Mouse (Mus musculus): Measurements from ENCODE around the gene Gstm1.
"Not testable (repeated sequence)": the region's sequence is repeated elsewhere in the genome, so short reads cannot be mapped to it uniquely, and the experiment has no call there.

Gene Gstm1

DNA sequence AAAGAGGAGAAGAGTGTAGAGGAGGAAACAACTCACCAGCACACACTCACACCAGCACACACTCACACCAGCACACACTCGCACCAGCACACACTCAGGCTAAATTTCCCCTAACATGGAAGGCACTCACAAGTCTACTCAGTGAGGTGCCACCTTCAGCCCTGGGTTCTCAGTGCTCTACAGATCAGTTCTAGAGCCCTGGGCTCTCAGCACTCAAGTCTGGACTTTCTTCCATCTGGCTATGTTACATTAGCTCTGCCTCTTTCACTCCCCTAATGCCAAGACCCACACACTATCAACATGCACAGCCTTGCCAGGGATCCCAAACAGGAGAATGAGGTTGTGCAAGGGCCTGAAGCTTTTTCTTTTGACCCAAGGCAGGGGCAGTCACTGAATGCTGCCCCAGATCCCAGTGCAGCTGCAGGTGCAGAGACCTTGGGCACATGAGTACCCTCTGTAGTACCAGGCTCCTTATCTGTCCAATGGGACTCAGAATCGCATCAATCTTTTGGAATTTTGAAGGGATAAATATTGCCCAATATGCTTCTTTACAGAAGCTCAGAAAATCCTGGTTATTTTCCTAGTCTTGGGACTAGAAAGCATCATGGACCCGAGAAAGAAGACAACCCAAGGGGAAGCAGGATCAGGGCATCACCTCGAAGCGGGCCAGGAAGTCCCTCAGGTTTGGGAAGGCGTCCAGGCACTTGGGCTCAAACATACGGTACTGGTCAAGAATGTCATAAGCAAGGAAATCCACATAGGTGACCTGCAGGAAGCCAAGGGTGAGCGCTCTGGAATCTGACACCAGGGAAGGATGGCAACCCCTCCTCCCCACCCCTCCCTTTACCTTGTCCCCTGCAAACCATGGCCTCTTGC, 3.4 kb downstream of the Gstm1 start:
- DNase-seq, result no peak

DNA sequence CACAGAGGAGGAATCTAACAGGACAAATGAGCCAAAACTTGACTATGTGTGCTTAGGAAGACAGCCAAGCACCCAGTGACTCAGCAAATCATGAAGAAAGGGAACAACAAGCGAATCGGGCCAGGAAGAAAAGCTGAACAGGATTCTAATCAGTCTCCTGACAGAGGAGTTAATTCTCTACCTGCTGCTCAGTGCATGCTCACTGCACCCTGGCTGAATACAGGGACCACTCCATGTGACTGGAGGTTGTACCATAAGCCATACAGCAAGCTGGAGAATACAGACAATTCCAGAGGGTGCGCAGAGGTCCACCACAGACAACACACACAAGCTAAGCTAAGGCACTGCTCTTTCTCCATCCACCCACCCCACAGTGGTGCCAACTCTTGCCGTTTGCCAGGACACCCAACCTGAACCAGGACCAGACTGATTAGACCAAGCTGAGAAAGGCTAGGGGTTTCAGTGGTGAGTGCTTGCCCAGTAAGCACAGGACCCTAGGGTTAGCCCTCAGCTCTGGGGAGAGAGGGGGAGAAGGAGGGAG, 4.4 kb downstream of the Gstm1 start:
- no peak for DNase-seq

DNA sequence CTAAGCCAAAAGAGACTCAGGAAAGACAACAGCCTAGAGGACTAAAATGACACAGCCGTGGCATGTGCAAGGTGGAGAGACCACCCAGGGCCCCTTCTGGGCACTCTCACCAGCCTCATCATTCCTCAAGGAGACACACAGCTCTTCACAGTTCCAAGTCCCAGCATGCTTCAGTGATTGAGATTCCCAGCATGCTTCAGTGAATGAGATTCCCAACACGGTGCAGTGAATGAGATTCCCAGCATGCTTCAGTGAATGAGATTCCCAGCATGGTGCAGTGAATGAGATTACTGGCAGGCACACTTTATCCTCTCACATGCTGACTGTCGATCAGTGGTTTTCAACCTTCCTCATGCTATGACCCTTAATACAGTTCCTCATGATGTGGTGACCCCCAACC, 6.2 kb downstream of the Gstm1 start:
- peak; percentile 16 for DNase-seq

DNA sequence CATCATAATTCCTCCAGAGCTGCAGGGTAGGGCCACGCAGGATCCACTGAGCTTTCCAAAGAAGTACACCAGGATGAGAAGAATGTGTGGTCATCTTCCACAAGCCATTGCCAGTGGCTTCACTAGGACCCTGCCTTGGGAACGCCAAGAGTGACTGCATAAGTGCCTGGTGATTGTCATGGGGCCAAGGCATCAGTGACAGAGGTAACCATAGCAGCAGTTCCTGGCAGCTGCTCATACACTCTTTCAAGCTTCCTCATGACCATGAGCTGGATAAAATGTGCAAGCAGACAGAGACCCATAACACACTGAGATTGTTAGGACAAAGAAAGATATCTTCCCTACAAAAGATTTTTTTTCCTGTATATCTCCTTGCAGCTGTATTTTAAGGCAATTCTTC, 7.5 kb downstream of the Gstm1 start:
- no peak for DNase-seq

DNA sequence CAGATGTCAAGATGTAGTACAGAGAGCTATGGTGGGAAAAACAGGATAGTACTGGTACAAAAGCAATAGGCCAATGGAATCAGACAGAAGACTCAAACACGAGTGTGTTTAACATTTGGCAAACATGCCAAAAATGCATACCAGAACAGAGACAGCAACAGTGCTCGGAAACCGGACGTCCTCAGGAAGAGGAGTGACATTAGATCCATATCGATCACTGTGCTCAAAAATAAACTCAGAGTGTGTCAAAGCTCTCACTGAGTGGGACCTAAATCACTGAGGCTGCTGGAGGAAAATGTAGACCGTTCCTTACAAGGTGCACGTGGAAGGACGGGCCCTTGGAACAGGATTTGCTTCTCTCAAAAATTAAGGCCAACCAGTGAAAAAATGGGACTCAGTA, 15.8 kb downstream of the Gstm1 start:
- no peak for DNase-seq

DNA sequence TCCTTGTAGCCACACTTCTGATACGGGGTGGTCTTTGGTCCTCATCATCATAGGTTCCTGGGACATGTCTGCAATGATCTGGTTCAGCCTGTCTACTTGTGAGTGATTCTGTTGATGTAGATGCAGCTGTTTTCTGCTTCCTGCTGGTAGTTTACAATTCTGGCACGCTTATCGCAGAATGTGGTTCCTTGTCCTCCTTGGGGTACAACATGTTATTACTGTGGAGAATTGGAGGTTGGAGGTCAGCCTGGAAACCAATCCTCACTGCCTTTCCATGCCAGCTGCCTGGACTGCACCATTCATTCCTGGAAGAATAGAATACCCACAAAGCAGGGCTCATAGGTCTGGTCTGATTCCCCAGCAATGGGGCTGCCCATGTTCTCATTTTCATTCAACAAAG, 18.3 kb downstream of the Gstm1 start:
- no peak for DNase-seq

DNA sequence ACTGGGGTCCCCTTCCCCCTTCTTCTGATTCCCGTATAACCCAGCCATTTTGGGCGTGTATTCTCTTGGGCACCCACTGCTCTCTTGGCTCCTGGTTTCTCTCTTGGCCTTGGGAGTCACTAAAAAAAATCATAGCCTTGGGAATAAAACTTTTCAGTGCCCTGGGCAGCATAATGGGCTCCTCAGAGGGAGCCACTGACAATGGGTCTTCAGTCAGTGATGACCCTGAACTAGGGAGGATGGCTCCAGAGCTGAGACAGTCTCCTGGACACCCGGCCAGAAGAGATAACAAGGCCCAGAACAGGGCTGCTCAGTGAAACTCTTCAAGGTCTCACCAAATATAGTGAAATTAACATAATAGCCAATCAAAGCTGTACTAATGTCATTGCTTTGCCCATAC, 19.2 kb downstream of the Gstm1 start:
- DNase-seq, result no peak

DNA sequence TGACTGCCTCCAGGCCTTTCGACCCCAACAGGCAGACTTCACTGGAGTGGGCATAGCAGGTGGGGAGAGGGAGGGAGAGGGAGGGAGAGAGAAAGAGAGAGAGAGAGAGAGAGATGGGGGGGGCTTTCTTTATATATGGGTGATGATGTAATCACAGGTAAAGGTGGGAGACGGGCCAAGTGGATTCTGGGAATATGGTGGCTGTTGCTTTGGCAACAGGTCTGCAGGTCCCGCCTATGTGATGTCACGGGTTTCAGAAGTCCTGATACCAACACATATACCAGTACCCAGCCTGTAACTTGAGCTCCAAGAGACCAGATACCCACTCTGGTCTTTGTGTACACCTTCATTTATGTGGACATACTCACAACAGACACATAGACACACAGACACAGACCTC, 21.2 kb downstream of the Gstm1 start:
- DNase-seq, result no peak

DNA sequence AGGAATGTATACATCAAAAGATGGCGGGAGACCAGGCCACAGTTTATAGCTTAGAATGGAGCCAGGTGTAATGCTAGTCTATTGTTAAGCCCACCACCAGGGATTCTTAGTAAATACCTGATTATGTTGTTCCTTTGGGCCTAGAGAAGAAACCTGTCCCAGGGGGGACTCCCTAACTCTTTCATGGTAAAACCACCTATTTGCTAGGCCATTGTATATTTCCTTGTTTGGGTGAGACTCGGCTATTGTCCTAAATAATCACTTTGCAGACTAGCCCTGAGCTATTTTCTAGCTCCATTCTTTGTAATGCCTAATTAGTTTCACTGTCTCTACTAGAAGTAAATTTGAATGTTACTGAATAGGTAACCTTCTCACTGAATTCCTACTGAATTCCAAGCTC, 21.8 kb downstream of the Gstm1 start:
- not testable (repeated sequence) for DNase-seq

DNA sequence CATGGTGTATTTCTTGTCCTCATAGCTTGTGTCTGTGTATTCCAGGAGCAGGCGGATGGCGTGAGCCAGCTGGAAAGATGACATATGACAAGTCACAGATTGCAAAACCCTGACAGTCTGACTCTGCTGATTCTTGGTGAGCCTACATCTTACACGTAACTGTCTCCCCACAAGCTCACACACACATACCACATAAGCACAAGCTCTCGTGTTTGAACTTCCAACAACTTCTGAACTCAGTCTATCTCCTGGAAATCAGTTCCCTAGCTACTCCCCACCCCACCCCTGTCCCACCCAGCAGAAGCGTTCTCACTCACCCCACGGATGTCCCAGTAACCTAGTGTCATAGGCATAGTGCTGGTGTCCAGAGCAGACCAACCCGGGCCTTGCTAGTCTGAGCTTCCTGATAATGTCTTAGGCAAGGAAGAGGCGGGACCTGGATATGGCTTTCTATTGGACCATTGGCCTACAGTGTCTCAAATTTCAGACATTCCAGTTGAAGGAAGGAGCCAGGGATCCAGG, 31.7 kb downstream of the Gstm1 start, which contains the start of gene Gstm2:
Gstm2 (minus strand) TSS at position 413 of the 522 bp plus-strand sequence.
- DNase-seq, result peak; percentile 65

DNA sequence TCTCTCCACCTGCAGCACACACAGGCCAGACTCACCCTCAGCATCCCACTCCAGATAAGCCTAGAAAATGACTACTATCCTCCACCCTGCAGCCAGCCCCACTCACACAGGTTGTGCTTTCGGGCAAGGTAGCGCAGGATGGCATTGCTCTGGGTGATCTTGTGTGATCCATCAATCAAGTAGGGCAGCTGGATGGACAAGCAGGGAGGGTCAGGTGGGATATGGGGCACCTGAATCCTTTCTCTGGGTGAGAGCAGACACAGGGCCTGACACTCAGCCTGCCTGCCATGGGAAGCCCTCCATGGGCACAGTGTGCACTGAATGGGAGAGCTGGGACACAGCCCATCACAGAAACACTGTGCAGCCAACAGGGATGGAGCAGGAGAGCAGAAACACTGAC, 32.6 kb downstream of the Gstm1 start:
- not testable (repeated sequence) for DNase-seq

DNA sequence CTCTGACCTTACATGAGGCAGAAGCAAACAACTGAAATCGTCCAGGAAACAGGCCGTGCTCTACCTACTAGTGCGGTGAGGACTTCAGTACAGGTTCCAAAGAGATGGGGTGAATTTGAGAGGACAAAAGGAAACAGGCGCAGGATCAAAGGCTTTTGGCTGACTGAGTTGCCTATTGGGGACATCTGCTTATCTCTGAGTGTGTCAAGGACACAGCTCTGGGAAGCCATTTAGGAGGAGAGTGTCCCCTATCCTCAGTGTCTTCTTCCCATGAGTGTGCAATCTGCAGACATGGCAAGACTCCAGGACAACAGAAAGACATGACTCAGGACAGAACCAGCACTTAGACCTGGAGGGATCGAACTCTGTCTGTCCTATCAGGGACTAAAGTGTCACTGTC, 33.3 kb downstream of the Gstm1 start:
- DNase-seq, result no peak

DNA sequence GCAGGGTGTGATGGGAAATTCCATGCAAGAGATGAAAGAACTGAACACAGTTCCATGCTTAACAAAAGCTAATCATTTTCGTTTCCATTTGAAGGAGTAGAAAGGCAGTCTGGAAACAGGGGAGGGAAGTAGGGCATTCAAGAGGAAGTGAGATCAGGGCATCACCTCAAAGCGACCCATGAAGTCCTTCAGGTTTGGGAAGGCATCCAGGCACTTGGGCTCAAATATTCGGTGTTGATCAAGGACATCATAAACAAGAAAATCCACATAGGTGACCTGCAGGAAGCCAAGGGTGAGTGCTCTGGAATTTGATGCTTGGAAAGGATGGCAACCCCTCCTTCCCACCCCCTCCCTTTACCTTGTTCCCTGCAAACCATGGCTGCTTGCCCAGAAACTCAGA, 34.0 kb downstream of the Gstm1 start:
- DNase-seq, result no peak

DNA sequence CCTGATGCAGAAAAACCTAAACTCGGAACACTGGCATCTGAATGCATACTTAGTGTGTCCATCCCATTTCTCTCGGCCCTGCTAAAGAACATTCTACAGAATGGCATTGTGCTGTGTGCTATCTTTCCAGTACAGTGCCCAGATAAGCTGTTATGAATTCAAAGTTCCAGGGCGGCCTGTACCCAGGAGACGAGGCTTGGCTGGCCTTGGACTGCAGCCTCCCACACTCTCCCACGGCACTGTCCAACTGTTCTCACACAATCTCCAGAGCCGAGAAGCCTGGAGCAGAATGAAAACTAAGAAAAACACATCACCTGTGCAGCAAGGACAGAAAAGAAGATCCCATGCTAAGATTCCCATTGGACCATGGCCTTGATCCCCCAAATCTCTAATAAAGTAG, 35.0 kb downstream of the Gstm1 start:
- no peak for DNase-seq

DNA sequence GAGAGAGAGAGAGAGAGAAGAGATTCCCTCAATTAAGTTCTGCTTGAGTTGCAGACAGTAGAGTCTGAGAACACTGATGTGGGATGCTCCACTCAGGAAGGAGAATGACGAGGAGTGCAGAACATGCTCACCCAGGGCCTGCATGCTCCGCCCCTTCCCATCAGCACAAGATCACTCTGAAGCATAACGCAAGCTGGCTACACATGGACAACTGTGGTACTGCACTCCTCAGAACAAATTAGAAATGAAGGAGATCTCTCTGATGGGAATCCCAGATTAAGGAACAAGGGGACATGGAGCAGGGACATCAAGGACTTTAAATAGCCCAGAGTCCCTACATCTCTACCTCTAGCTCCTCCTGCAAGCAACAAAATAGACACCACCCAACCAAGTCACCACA, 36.5 kb downstream of the Gstm1 start:
- no peak for DNase-seq

DNA sequence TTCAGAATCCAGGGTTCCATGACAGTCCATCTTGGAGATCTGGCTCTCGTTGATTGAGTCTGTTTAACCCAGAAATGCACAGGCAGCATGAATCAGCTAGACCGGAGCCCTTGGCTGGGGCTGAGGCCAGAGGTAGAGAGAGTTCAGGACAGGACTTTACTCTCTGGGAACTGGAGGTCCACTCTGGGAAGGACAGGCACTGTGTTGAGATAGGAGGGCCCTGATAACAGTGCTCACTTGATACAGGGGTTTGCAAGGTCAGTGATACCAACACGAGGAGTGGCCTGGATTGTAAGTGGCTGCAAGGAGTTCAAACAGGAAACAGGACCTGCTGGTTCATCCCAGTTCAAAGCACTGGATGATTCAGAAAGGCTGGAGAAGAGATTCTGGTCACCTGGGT, 40.1 kb downstream of the Gstm1 start:
- no peak for DNase-seq

DNA sequence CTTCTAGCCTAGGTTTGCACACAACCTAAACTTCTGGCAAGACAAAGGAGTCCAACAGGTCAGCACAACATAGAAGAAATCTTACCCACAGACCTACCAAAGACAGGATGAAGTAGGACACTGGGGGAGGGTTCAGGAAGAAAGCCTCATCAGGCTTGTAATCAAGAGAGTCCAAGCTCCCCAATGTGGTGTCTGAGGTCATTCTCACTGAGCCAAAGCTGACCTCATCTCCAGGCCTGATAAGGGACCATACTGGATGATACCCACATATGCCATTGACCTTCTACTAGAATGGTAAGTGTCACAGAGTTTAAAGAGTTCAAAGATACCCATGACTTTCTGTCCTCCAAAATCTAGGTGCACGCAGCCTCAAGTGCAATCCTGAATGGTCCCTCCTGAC, 43.5 kb downstream of the Gstm1 start:
- DNase-seq, result no peak

DNA sequence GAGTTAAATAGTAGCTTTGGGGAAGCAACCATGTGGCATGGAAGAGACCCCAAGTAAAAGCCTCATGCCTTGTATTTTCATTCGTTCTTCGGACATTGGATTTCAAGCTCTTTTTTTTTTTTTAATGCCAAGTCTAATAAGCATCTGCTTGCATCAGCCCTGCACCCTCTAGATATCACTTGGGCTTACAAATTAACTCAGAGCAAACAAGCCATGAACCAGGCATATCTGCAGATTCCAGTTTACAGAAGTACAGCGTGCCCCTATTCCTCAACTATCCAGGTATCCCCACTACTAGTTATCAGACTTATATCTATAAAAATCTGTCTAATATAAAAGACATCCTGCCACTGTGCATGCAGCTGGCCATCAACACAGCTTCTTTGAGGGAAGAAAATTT, 45.7 kb downstream of the Gstm1 start:
- DNase-seq, result no peak

DNA sequence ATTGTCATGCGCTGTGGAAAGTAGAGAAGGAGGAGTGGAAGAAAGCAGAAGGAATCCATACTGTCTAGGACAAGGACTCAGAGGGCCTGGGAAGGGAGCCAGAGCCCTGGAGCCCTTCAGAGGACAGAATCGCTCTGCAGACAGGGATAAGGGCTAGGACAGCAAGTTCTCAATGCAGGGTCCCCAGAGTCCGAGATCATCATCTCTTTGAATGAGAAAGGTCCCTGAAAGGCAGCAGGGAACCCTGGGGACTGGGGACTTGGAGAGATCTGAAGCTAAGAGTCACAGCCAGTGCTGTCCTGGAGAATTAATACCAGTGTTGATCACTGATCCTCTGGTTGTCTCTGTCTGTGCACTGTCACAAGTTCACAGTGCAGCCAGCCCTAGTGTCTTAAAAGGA, 46.7 kb downstream of the Gstm1 start:
- DNase-seq, result not testable (repeated sequence)

DNA sequence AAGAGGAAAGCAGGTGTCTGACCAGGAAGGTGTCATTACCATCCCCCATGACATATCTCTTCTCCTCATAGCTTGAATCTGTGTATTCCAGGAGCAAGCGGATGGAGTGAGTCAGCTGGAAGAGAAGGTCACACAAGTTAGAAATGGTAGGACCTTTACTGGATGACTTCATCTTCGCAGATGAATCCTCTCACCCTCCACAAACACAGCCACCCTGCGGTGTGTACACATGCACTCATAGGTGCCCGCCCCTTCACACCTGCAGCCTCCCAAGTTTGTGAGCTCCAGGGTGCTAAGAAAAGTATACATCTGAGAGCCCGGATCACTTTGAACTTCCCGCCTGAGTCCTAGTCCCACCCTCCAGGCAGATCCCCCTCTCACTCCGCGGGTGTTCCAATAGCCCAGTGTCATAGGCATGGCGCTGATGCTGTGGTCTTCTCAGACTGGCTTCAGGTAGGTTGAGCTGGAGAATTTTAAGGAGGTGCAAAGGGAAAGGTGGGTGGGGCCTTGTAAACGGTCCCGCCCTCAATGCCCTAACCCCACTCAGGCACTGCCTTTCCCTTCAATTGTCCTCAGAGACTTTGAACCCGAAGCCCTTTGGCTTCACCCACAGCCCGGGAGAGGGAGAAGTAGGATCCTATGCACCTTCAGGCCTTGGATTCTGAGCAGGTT, 48.9 kb downstream of the Gstm1 start, which contains the start of gene Gstm3:
Gstm3 (minus strand) TSS at position 560 of the 672 bp plus-strand sequence.
- DNase-seq, result no peak

DNA sequence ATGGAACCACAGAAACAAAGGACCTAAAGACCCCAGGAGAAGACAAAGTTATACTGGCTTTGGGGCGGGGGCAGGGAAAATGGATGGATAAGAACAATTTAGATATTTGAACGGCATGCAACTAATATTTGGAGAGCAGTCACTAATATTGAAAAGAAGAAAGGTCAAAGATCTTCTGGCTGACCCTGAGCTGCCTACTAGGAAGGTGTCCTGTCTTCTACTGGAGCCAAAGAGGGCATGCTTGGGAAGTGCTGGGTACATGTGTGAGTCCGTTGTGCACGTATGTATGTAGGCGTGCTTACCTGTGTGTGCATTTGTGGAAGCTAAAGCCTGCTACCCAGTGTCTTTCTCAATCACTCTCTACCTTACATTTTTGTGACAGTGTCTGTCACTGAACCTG, 51.1 kb downstream of the Gstm1 start:
- DNase-seq, result no peak

DNA sequence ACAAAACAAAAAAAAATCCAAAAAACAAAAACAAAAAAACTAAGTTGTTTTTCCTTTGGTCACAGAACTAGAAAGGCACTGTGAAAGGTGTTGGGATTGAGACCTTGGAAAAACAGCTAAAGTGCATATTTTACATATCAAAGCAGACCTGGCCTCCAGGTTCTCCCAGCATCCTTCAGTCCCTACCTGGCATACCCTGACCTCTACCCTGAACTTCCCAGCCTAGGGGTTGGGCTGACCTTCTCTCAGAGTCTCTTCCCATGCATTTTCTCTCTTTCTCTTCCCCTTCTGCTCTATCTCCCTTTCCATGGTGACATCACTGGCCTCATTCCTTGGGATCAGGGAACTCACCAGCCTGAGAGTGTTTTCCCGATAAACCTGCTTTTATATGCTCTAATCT, 52.2 kb downstream of the Gstm1 start:
- DNase-seq, result no peak

DNA sequence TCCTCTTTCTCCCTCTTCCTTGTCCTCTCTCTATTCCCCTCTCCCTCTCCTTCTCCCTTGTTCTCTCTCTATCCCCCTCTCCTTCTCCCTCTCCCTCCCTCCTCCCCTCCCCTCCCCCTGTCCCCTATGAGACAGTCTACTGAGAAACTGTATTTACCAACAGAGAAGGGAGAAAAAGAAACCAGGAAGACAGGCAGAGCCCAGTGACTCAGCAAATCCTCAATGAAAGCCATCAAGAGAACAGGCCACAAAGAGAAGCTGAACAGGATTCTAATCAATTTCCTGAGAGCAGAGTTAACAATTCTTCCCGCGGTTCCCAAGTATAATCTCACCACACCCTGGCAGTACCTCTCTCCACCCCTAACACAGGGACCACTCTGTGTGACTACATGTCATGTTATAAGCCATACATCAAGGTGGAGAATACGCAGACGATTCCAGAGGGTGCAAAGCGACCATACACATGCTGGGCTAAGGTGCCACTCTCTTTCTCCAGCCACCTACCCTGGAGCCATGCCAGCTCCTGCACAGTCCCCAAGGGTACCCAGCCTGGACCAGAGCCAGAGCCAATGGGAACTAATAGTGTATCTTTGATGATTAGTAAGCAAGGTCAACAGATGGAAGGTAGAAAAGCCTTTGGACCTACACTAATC, 53.0 kb downstream of the Gstm1 start:
- no peak for DNase-seq
